Mouse (Mus musculus) cerebellum, adult 8-10 months (tissue): Measurements from ENCODE around the gene Mdp1.

ENCODE experiments used
- DNase-seq: peaks from one replicate; pipeline ENCODE4 v3.0.0; 2022

Mdp1 gene

GRCm38 (mm10) chr14:55642679-55643059, 17.6 kb downstream of the Mdp1 start:
- no peak for DNase-seq

- no peak for DNase-seq
These were observed 19.0 kb downstream of the Mdp1 start for GRCm38 (mm10) chr14:55641291-55641690.

GRCm38 (mm10) chr14:55640816-55641215, 19.5 kb downstream of the Mdp1 start:
- DNase-seq, result no peak

- DNase-seq, result no peak
These were observed 22.5 kb downstream of the Mdp1 start, which contains the start of gene Gm49378 for GRCm38 (mm10) chr14:55637795-55638194. TSS of gene Gm49378 (minus strand) at chr14:55637895.

GRCm38 (mm10) chr14:55635523-55636007, 24.7 kb downstream of the Mdp1 start, which contains the start of gene Ipo4:
TSS of gene Ipo4 (minus strand) at chr14:55635957.
- DNase-seq, result peak; percentile 73

- peak; percentile 60 for DNase-seq
These were observed 25.3 kb downstream of the Mdp1 start for GRCm38 (mm10) chr14:55634874-55635522.

GRCm38 (mm10) chr14:55629312-55629711, 31.0 kb downstream of the Mdp1 start:
- DNase-seq, result no peak

- DNase-seq, result no peak
These were observed 32.1 kb downstream of the Mdp1 start for GRCm38 (mm10) chr14:55628077-55628827.

GRCm38 (mm10) chr14:55618486-55619195, 41.7 kb downstream of the Mdp1 start:
- DNase-seq, result no peak

GRCm38 (mm10) chr14:55617822-55618221, 42.5 kb downstream of the Mdp1 start, which contains the start of gene Rec8:
TSS of gene Rec8 (plus strand) at chr14:55618037.
- DNase-seq, result peak; percentile 57

GRCm38 (mm10) chr14:55616844-55617243, 43.5 kb downstream of the Mdp1 start:
- DNase-seq, result no peak

- DNase-seq, result no peak
These were observed 44.4 kb downstream of the Mdp1 start for GRCm38 (mm10) chr14:55615876-55616275.

- no peak for DNase-seq
These were observed 45.6 kb downstream of the Mdp1 start for GRCm38 (mm10) chr14:55614565-55615178.

- no peak for DNase-seq
These were observed 47.0 kb downstream of the Mdp1 start for GRCm38 (mm10) chr14:55613346-55613745.

- DNase-seq, result no peak
These were observed 52.0 kb downstream of the Mdp1 start for GRCm38 (mm10) chr14:55608339-55608738.
